Mouse (Mus musculus): ENCODE results near the gene Nfkbie.

The Nfkbie gene

GRCm38 (mm10) chr17:45555452-45556106 is at the start of gene Nfkbie:
Nfkbie (plus strand) TSS chr17:45555703.
- no peak for DNase-seq (ENCODE audit: extremely low spot score, low read depth, low spot score)

- DNase-seq (ENCODE audit: extremely low spot score, low read depth, low spot score): no peak
These were observed 49.5 kb upstream of the Nfkbie start for GRCm38 (mm10) chr17:45505941-45506465.

GRCm38 (mm10) chr17:45506700-45507189 is 48.8 kb upstream of the Nfkbie start, which contains the start of gene Aars2:
Aars2 (plus strand) TSS chr17:45506841.
- DNase-seq (ENCODE audit: extremely low spot score, low read depth, low spot score): peak; percentile 77

- no peak for DNase-seq (ENCODE audit: extremely low spot score, low read depth, low spot score)
These were observed 44.6 kb upstream of the Nfkbie start for GRCm38 (mm10) chr17:45510871-45511270.

GRCm38 (mm10) chr17:45511757-45512156 is 43.7 kb upstream of the Nfkbie start:
- no peak for DNase-seq (ENCODE audit: extremely low spot score, low read depth, low spot score)

GRCm38 (mm10) chr17:45515204-45515726 is 40.2 kb upstream of the Nfkbie start:
- no peak for DNase-seq (ENCODE audit: extremely low spot score, low read depth, low spot score)

- no peak for DNase-seq (ENCODE audit: extremely low spot score, low read depth, low spot score)
These were observed 39.7 kb upstream of the Nfkbie start for GRCm38 (mm10) chr17:45515806-45516205.

- peak; percentile 60 for DNase-seq (ENCODE audit: extremely low spot score, low read depth, low spot score)
These were observed 39.0 kb upstream of the Nfkbie start for GRCm38 (mm10) chr17:45516488-45516887.

- DNase-seq (ENCODE audit: extremely low spot score, low read depth, low spot score): no peak
These were observed 38.4 kb upstream of the Nfkbie start for GRCm38 (mm10) chr17:45517135-45517534.

- DNase-seq (ENCODE audit: extremely low spot score, low read depth, low spot score): no peak
These were observed 37.8 kb upstream of the Nfkbie start for GRCm38 (mm10) chr17:45517549-45518215.

GRCm38 (mm10) chr17:45518766-45519475 is 36.6 kb upstream of the Nfkbie start:
- no peak for DNase-seq (ENCODE audit: extremely low spot score, low read depth, low spot score)

GRCm38 (mm10) chr17:45520136-45520535 is 35.4 kb upstream of the Nfkbie start:
- no peak for DNase-seq (ENCODE audit: extremely low spot score, low read depth, low spot score)

GRCm38 (mm10) chr17:45523263-45523662 is 32.2 kb upstream of the Nfkbie start, which contains the start of gene Tcte1:
Tcte1 (plus strand) TSS chr17:45523434.
- DNase-seq (ENCODE audit: extremely low spot score, low read depth, low spot score): no peak

- no peak for DNase-seq (ENCODE audit: extremely low spot score, low read depth, low spot score)
These were observed 30.5 kb upstream of the Nfkbie start for GRCm38 (mm10) chr17:45524961-45525360.

GRCm38 (mm10) chr17:45526571-45526970 is 28.9 kb upstream of the Nfkbie start:
- no peak for DNase-seq (ENCODE audit: extremely low spot score, low read depth, low spot score)

GRCm38 (mm10) chr17:45530346-45530782 is 25.1 kb upstream of the Nfkbie start:
- DNase-seq (ENCODE audit: extremely low spot score, low read depth, low spot score): no peak

GRCm38 (mm10) chr17:45532896-45533295 is 22.6 kb upstream of the Nfkbie start:
- no peak for DNase-seq (ENCODE audit: extremely low spot score, low read depth, low spot score)

GRCm38 (mm10) chr17:45536264-45536663 is 19.2 kb upstream of the Nfkbie start:
- DNase-seq (ENCODE audit: extremely low spot score, low read depth, low spot score): no peak

- DNase-seq (ENCODE audit: extremely low spot score, low read depth, low spot score): no peak
These were observed 17.1 kb upstream of the Nfkbie start for GRCm38 (mm10) chr17:45538394-45538793.

GRCm38 (mm10) chr17:45539664-45540063 is 15.8 kb upstream of the Nfkbie start:
- no peak for DNase-seq (ENCODE audit: extremely low spot score, low read depth, low spot score)

GRCm38 (mm10) chr17:45542129-45542528 is 13.4 kb upstream of the Nfkbie start:
- no peak for DNase-seq (ENCODE audit: extremely low spot score, low read depth, low spot score)
